Mouse (Mus musculus): ENCODE results near the gene Cpd.

- TF ChIP-seq CTCF (IDR thresholded peaks at IDR 0.05; ENCODE audit: low read depth, low read length) (no peak), POLR2A (IDR thresholded peaks at IDR 0.05; ENCODE audit: borderline replicate concordance, low read depth, low read length) (no peak)
These were observed 94.5 kb downstream of the Cpd start for GRCm38 (mm10) chr11:76752276-76752675.

Measured in bone marrow macrophage, adult 2 months (primary cell).